Mouse (Mus musculus) layer of hippocampus, postnatal 10 days (tissue): ENCODE results near the gene Taar2. TPM values are rescaled to one million over a fixed set of nuclear protein-coding genes. Genes with fewer than 3 reads are reported as not detected.

ENCODE experiments used
- DNase-seq, 2 experiments: peaks; one replicate each; pipeline ENCODE4 v3.0.0; 2021; ENCODE audit warnings: low spot score in 2 of 2
- total RNA-seq, 2 experiments: library from RNA; stranded (reverse); gene quantifications; 2 replicates each; pipeline ENCODE4 v1.2.3; 2021

The Taar2 gene
- total RNA-seq, 2 experiments from 2014 or later, result not detected

DNA sequence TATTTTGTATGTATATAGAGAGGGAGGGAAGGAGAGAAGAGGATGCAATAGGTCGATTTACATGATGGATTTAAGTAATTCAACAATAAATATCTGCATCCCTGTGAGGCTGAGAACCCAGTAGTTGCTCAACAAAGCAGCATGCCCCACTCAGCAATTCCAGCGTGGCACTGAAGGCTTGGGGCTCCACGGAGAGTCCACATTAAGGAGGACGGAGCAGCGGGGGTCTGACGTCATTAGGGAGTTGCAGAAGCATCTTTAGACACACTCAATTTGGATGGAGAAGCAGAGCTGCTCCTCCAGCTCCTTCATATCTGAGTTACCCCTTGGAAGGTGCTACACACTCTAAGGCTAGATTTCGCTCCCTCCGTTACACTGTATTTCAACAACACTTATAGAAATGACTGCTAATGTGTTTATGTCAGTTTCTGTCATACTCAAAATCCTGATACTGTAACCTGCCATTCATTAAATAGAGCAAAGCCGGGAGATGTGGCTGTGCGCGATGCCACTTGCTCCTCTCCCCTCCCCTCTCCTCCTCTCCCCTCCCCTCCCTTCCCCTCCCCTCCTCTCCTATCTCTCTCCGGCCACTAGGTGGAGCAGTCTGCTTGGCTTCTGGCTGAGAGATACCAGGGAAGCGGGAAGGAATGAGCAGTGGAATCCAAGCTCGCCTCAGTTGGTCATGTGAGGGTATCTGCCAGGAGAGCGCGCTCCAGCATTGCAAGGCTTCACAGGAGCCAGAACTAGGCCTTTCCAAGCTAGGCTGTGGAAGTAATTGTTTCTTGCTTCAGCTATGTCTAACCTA is 40.7 kb downstream of the Taar2 start:
- peak; percentile 80 to 84 for DNase-seq

GRCm38 (mm10) chr10:23985546-23985945 is 47.2 kb downstream of the Taar2 start, which contains the start of gene Taar6:
Gene Taar6 (minus strand): TSS chr10:23985646.
- DNase-seq, result no peak

DNA sequence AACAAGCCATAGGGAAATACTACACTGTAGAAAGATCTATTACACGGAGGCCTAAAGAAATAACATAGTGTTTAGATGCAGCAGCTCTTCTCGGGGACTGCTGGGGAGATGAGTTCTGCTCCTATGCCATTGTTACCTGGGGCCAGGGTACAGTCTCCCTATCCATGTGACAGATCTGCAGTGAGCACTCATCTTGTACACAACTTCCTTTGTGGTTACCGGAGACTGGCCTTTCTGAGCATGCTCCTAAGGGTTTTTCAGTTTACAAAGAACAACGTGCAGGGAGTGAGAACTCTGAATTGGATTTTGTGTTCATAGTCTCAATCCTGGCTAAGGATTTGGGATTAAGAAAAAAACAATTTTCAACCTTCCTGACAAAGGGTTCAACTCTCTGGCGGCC is 48.0 kb downstream of the Taar2 start:
- no peak for DNase-seq

Other genes starting within 250 kb of the Taar2 start
- gene Rps12, start 151.3 kb upstream of the Taar2 start, total RNA-seq, result 100 to 1,000 TPM; 336 to 348 TPM
- gene Slc18b1, start 141.6 kb upstream of the Taar2 start, total RNA-seq, result 10 to 100 TPM; 18.2 to 22.0 TPM
- under 1 TPM in 1 of 2 experiments, not detected in 1; 0.46 TPM for gene Vnn3, start 87.1 kb upstream of the Taar2 start, total RNA-seq
- gene Vnn1, start 43.9 kb upstream of the Taar2 start, total RNA-seq, result under 1 TPM; 0.66 to 0.71 TPM
- not detected for gene Taar1, start 18.2 kb upstream of the Taar2 start, total RNA-seq
- gene Taar3, start 11.0 kb downstream of the Taar2 start, total RNA-seq, result not detected
- not detected for gene Taar4, start 21.9 kb downstream of the Taar2 start, total RNA-seq
- gene Taar5, start 32.1 kb downstream of the Taar2 start, total RNA-seq, result not detected
- not detected for gene Taar6, start 47.1 kb downstream of the Taar2 start, total RNA-seq
- gene Taar7a, start 54.9 kb downstream of the Taar2 start, total RNA-seq, result not detected
- gene Taar7b, start 61.4 kb downstream of the Taar2 start, total RNA-seq, result not detected
- not detected for gene Taar7d, start 88.7 kb downstream of the Taar2 start, total RNA-seq
- not detected for gene Taar7e, start 99.0 kb downstream of the Taar2 start, total RNA-seq
- not detected for gene Taar7f, start 110.9 kb downstream of the Taar2 start, total RNA-seq
- gene Taar8a, start 137.9 kb downstream of the Taar2 start, total RNA-seq, result not detected
- not detected for gene Taar8b, start 153.7 kb downstream of the Taar2 start, total RNA-seq
- not detected for gene Taar8c, start 163.3 kb downstream of the Taar2 start, total RNA-seq
- not detected for gene Taar9, start 171.0 kb downstream of the Taar2 start, total RNA-seq
- gene Stx7, start 210.7 kb downstream of the Taar2 start, total RNA-seq, result 100 to 1,000 TPM; 169 to 187 TPM